Mouse (Mus musculus): ENCODE results near the gene Mthfd1.

DNA sequence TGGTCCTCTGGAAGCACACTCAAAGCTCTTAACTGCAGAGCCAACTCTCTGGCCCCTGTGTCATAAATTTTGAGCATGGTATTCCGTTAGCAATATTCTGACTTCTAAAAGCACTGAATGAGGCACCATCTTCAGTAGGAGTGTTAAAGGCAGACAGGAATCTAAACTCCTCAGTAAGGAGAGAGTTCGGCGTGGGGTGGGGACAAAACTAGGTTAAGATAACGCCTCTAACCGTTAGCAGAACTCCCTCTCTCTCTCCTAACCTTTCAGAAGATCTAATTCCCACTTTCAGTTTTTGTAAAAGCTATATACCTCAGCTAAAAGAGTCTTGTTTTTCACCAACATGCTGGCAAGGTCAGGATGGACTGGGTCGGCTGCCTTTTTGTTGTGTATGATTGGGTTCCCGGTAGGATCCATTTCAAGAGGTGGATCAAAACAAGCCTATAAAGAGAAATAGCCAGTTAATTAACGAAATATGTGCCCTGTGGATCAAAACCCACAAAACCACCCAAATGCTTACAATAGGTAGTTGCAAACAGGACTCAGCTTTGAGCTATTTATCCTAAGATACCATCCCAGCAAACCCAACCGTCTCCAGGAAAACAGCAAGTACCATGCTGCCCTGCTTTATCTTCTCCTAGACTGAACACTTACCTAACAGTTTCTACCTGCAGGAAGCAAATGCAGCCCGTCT lies 15.8 kb upstream of the Mthfd1 start:
- TF ChIP-seq CTCF (IDR thresholded peaks at IDR 0.05; ENCODE audit: extremely low read depth, insufficient read depth, low read length), result no peak
- no peak for TF ChIP-seq POLR2A (IDR thresholded peaks at IDR 0.05; ENCODE audit: extremely low read depth, insufficient read depth, low read length)
